Mouse (Mus musculus) E14TG2a.4 (cell line): ENCODE data around the gene B4galt1.

Experiments used
- H3K27me3 ChIP-seq: 2 replicates; pipeline ENCODE4 v1.6.1; 2014; ENCODE audit warnings: low read length, control low read depth; ENCODE audit not compliant: insufficient read depth
- H3K36me3 ChIP-seq: 2 replicates; pipeline ENCODE4 v1.6.1; 2014; ENCODE audit warnings: low read length, control low read depth; ENCODE audit not compliant: insufficient read depth
- H3K4me1 ChIP-seq: replicated peaks from 2 replicates; pipeline ENCODE4 v1.6.1; 2014; ENCODE audit warnings: low read depth, low read length, control low read depth
- H3K4me3 ChIP-seq: replicated peaks from 2 replicates; pipeline ENCODE4 v1.5.1; 2014; ENCODE audit warnings: mild to moderate bottlenecking, low read length
- H3K9me3 ChIP-seq: 2 replicates; pipeline ENCODE4 v1.6.1; 2014; ENCODE audit warnings: low read length, control low read depth
- CTCF ChIP-seq: conservative IDR thresholded peaks from 2 replicates; pipeline ENCODE4 v1.5.1; 2014; ENCODE audit warnings: low read length
- NANOG ChIP-seq: IDR thresholded peaks from 2 replicates; pipeline ENCODE4 v1.6.1; 2014; ENCODE audit warnings: borderline replicate concordance, low read length, mixed read lengths
- POU5F1 ChIP-seq: IDR thresholded peaks from 2 replicates; pipeline ENCODE4 v1.6.1; 2014; ENCODE audit warnings: low read length, borderline replicate concordance

The B4galt1 gene

DNA sequence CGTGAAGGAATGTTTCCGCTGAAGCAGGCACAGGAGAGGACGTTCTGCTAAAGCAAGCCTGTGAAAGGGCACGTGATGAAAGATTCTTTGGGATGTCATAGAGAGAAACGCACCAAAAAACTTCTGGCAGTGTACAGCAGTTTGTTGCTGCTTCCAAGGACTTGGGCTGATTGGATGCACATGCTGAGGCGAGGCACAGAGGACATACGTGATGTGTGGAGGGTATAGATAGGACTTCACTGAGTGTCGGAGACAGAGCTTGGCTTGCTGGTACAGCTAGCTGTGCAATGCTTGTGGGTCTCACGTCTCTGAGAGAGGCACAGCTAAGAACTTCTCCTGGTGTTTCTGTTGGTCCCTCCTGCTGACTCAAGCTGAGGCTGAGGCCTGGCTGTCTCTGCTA lies 25.9 kb downstream of the B4galt1 start:
- Histone ChIP-seq H3K4me1 (peaks cover 94% of the 10 kb centered on the region), H3K27me3 (no peaks in the 10 kb centered on the region), H3K9me3 (no peaks in the 10 kb centered on the region), H3K36me3 (peaks cover 25% of the 10 kb centered on the region), H3K4me3 (peak overlapping the region; percentile 29)
- TF ChIP-seq CTCF (no peak), POU5F1 (no peak), NANOG (no peak)

DNA sequence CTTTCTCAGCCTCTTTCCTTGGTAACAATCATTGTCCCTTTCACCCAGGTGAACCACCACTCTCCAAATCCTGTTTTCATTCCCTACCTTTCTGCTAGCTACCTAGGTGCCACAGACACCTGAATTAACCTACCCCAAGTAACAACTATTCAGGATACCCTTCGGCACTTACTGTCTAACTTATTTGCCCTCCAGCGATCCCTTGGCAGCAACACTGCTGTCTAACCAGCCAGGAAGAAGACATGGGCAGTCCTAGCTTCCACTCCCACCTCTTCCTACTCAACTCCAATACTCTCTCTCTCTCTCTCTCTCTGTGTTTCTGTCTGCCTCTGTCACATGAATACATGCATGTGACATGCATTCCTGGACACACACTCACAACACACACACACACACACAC lies 27.0 kb downstream of the B4galt1 start:
- no peaks in the 10 kb centered on the region for H3K27me3 ChIP-seq
- peaks cover 35% of the 10 kb centered on the region for H3K36me3 ChIP-seq
- H3K9me3 ChIP-seq, result no peaks in the 10 kb centered on the region
- no peak overlapping the region for H3K4me3 ChIP-seq
- peaks cover 95% of the 10 kb centered on the region for H3K4me1 ChIP-seq
- no peak for TF ChIP-seq CTCF
- TF ChIP-seq POU5F1, result no peak
- TF ChIP-seq NANOG, result no peak

DNA sequence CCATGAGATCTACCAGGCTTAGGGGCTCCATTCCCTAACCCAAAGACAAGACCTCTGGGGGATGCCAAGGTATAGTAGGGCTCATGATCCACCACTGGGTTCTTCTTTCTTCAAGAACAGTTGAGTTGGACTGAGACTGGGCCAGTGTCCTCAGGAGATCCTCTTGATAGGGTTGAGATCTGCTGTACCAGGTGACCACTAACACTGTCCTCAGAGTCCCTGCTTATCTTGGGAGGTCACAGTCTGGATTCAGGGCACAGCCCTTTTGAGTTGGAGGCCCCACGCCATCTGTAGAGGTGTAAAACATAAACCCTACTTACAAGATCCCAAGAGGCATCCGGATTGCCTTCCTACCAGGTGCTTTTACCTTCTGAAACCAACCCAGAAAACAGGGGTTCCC lies 27.8 kb downstream of the B4galt1 start:
- Histone ChIP-seq H3K36me3 (peaks cover 43% of the 10 kb centered on the region), H3K9me3 (no peaks in the 10 kb centered on the region), H3K4me1 (peaks cover 88% of the 10 kb centered on the region), H3K27me3 (no peaks in the 10 kb centered on the region), H3K4me3 (no peak overlapping the region)
- no peak for TF ChIP-seq CTCF
- TF ChIP-seq NANOG, result no peak
- no peak for TF ChIP-seq POU5F1

DNA sequence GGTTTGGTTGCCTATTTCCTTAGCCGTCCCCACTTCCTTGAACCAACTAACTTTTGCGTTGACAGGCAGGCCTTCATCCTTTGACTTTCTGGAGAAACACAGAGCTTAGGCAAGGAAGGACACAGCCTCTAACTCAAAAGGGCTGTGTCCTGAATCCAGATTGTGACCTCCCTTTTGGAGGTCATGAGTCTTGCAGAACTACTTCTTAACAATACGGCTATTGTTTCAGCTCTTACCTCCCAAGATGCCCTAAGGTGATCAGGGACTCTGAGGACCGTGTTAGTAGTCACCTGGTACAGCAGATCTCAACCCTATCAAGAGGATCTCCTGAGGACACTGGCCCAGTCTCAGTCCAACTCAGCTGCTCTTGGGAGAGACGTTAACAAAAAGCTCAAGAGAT lies 28.7 kb downstream of the B4galt1 start:
- H3K4me1 ChIP-seq, result peaks cover 81% of the 10 kb centered on the region
- peaks cover 51% of the 10 kb centered on the region for H3K36me3 ChIP-seq
- peak overlapping the region; percentile 43 for H3K4me3 ChIP-seq
- no peak for TF ChIP-seq CTCF
- TF ChIP-seq POU5F1, result no peak
- TF ChIP-seq NANOG, result peak; percentile 25; the same call in 1 of the 2 replicates
- no peaks in the 10 kb centered on the region for H3K27me3 ChIP-seq
- no peaks in the 10 kb centered on the region for H3K9me3 ChIP-seq

DNA sequence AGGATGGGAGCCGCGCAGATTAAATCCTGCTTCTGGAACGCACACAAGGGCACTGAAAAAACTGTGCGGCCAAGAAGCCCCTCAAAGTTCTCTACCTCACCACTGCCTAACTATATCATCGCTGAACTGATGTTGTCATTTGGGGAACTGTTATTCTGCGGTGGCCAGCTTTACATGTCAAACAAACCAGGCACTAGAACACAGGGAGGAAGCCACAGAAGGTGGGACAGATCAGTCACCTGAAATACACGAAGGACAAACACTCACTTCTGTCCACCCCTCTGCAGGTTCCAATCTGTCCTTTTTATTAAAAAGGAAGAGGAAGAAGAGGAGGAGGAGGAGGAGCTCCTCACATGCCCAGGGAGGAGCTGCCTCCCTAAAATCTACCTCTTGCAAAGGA lies 29.3 kb downstream of the B4galt1 start:
- no peak for TF ChIP-seq CTCF
- TF ChIP-seq POU5F1, result no peak
- no peak for TF ChIP-seq NANOG
- Histone ChIP-seq H3K27me3 (no peaks in the 10 kb centered on the region), H3K4me1 (peaks cover 81% of the 10 kb centered on the region), H3K9me3 (no peaks in the 10 kb centered on the region), H3K4me3 (peak overlapping the region; percentile 43), H3K36me3 (peaks cover 58% of the 10 kb centered on the region)

DNA sequence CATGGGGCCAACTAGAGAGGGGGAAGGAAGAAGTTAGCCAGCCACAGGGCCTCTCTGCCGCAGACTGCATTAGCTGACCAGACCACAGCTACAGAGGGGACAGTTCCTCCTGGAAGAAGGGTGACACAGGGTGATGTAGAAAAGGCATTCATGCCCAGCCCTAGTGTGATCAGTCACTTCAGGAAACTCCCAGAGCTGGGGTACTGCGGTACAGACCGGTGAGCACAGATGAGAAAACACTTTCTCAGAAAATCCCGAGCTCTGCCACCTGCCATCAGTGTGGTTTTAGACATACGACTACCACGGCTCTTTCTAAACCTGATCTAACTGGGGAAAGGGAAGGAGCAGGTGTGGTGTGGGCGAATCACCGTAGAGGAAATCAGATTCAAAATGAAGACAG lies 30.1 kb downstream of the B4galt1 start:
- TF ChIP-seq POU5F1 (no peak), NANOG (no peak), CTCF (no peak)

DNA sequence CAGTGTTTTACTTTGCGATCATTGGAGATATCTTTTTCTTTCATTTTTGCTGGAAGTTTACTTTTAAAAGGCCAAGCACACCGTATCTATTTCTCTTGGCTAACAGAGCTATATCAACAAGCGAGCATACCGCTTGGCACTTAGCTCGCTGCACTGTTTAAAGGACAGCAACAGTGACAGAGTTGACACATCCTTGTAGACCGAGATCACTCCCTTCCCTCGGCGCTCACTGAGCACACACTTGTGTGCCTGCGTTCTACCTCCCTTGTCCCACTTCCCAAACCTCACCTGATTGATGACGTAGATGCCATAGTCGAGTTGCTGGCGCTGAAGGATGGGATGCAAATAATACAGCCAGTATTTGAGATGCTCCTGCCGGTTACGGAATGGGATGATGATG lies 30.7 kb downstream of the B4galt1 start:
- Histone ChIP-seq H3K9me3 (no peaks in the 10 kb centered on the region), H3K4me1 (peaks cover 81% of the 10 kb centered on the region), H3K4me3 (peak overlapping the region; percentile 43), H3K36me3 (peaks cover 58% of the 10 kb centered on the region), H3K27me3 (no peaks in the 10 kb centered on the region)
- TF ChIP-seq NANOG, result no peak
- no peak for TF ChIP-seq CTCF
- TF ChIP-seq POU5F1, result no peak

More for the DNA sequence above, 30.1 kb downstream of the B4galt1 start:
- peak overlapping the region; percentile 43 for H3K4me3 ChIP-seq
- no peaks in the 10 kb centered on the region for H3K27me3 ChIP-seq
- H3K4me1 ChIP-seq, result peaks cover 81% of the 10 kb centered on the region
- H3K9me3 ChIP-seq, result no peaks in the 10 kb centered on the region
- H3K36me3 ChIP-seq, result peaks cover 58% of the 10 kb centered on the region

DNA sequence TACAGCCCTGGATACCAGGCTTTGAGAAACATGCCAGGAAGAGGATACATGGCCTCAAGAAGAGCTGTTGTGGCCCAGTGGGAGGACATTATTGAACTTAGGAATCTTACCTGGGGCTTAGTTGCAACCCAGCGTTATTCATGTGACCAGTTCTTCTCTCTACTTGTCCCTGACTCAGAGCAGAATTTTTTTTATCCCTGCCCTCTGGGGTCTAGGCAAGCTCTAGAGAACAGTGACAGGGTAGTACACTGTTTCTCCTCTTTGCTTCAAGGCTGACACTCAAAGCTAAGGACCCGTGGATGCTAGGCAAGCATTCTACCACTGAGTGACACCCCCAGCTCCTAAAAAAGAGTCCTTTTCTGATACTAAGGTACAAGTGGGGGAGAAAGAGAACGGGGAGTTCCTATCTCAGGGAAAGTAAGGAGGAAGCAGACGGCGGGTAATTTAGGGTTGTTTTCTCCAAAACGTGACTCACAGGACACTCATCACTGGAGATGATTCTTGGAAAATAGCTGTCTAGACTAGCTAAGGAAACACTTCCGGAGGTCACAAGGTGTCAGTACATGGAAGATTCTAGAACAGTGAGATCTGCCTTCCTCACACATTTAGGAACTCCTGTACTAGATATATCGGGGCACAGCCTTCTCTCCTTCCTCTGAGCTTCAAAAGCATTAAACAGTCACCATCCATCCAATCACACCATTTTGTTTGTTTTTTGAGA lies 32.3 kb downstream of the B4galt1 start:
- no peaks in the 10 kb centered on the region for H3K27me3 ChIP-seq
- H3K36me3 ChIP-seq, result peaks cover 64% of the 10 kb centered on the region
- no peaks in the 10 kb centered on the region for H3K9me3 ChIP-seq
- no peak for TF ChIP-seq CTCF
- no peak for TF ChIP-seq POU5F1
- no peak for TF ChIP-seq NANOG
- H3K4me3 ChIP-seq, result no peak overlapping the region
- H3K4me1 ChIP-seq, result peaks cover 78% of the 10 kb centered on the region

DNA sequence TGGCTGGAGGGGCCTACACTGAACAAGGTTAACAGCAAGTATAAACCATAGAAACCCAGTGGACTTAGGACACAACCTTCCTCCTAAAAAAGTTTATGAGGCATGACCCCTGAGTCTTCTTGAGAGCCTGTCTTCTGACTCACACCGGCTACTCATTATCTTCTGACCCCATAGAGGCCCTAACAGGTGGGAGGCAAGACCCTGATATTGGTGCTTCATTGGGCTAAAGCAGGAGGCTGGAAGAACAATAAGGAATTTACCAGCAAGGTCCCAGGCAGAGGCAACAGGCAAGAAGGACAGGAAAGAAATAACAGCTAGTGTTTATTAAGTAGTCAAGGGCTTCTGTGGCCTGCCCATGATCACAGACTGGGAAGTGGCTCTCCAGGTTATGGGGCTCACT lies 32.9 kb downstream of the B4galt1 start:
- TF ChIP-seq CTCF (no peak), NANOG (no peak), POU5F1 (no peak)
- H3K36me3 ChIP-seq, result peaks cover 59% of the 10 kb centered on the region
- H3K9me3 ChIP-seq, result no peaks in the 10 kb centered on the region
- peaks cover 78% of the 10 kb centered on the region for H3K4me1 ChIP-seq
- no peak overlapping the region for H3K4me3 ChIP-seq
- H3K27me3 ChIP-seq, result no peaks in the 10 kb centered on the region
